Mouse (Mus musculus): Measurements from ENCODE around the gene Kcnk1.

The Kcnk1 gene

DNA sequence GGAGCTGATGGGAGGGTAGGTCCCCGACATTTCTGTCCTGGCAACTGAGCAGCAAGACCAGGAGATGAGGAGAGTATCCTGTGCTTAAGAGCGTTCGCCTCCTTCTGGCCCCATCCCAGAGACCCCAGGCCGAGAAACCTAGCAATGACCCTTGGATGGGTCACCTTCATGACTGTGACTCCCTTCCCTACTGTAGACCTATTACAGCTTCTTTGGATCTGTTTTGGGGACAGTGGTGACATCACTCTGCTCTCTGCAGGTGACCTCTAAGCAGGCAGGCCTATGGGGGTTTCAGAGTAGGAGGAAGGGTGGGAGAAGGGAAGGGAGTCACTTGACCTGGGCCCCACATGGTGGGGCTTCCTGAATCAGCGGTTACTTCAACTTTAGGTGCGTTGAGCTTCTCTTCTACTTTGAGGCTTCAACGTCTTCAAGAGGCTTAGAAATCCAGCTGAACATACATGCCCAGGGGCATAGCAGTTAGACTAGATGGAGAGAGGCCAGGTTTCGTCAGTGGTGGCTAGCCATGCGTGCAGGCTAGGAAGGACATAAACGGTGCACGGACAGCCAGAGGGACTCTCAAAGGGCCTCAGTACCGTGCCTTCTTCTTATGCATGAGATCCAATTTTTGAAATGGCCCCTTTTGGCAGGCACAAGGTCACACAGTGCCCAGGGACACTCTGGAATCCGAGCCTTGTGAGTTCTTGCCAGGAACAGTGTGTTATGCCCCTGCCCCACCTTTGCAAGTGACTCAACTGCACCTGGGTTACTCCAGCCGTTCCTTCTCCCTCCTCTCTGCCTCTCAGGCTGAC lies 1.3 kb downstream of the Kcnk1 start:
- DNase-seq (ENCODE audit: low read depth, low spot score) = no peak

DNA sequence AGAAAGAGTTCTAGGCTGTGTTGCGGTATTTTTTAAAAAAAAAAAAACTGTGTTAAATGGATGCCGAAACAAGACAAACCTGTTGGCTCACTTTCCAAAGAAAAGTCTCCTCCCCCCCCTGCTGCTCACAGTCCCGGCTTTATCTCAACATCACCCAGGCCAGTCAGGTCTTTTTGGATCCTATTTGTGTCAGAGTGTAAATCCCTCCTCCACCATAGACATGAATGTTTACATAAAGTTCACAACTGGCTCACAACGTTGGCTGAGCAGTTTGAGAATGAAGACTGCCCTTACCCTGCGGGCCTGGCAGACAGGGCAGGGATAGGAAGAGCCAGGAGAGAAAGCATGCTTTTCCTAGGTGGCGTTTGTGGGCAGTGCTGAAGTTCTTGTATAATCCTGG lies 2.0 kb downstream of the Kcnk1 start:
- no peak for DNase-seq (ENCODE audit: low read depth, low spot score)

- DNase-seq (ENCODE audit: low read depth, low spot score) = no peak
These were observed 2.6 kb downstream of the Kcnk1 start for GRCm38 (mm10) chr8:125997550-125997949.

DNA sequence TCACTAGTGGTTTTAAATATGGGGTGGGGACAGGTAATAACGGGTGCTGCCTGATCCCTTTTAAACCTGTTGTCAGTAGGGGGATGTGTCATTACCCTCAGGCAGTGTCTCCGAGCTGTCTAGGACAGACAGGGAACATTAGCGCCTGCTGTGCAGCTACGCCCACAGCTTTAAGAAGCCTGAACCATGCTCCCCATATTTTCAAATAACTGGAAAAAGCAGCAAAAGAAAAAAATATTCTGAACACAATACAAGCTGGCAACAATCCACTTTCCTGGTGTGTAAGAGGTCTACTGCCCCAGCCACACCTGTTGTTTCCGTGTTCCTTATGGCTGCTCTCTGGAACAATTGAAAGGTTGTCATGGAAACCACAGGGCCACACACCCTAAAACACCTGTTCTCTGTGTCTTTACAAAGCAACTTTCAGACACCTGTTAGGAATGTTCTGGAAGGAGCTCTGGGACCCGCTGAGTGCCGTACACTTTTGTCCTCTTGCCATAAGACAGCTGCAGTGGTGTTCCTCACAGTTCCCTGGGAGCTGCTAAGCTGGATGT lies 4.9 kb downstream of the Kcnk1 start:
- peak; percentile 28 for DNase-seq (ENCODE audit: low read depth, low spot score)

- no peak for DNase-seq (ENCODE audit: low read depth, low spot score)
These were observed 8.6 kb downstream of the Kcnk1 start for GRCm38 (mm10) chr8:126003546-126003945.

DNA sequence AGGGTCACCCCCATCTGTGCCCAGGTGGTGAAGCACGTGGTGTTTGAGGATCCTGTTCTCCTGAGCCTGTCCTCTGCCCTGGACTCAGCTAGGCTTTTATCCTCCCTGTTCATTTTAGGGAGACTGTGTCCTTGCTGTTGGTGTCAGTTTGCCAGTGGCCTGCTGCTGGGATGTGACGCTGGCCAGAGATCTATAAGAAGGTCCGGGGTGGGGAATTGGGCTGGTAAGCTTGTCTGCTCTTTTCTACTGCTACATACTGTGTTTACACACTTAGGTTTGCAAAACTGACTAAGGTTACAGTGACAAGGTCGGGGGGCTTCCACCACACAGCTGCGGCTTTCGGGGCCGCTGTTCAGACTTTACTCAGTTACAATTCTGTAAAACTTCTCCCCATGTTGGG lies 10.0 kb downstream of the Kcnk1 start:
- DNase-seq (ENCODE audit: low read depth, low spot score) = no peak

- no peak for DNase-seq (ENCODE audit: low read depth, low spot score)
These were observed 11.5 kb downstream of the Kcnk1 start for GRCm38 (mm10) chr8:126006310-126006990.

DNA sequence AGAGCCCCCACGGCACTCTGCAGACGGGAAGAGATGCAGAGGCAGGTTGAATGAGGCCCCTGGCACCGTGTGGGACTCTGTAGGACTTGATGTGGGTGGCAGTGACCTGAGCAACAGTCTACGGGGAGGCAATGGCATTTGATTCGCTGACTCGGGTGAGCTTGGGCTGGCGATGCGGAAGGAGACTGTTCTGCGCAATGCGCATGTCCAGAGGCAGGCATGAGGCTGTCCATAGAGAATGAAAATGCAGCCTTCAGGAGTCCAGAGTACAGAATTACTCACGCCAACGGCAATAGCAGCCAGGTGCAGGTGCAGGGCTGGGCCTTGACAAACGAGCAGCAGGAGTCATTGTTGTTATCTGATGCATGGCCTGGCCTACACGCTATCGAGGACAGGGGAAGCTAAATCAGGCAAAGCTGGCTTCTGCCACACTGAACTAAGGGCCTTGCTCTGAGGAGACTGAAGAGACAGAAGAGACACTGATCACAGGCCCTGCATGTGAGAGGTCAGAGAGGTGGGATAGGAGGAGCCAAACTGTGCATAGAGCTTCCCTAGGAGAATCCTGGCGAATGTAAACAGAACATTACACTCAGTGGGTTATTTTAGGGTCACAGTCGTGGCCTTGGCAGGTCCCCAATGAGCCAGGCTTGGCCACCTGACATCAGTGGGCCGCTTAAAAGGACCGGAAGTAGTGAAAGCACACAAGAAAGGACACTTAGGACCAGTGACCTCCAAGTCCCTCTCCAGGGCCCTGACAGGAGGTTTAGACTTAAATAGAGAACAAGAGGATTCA lies 12.8 kb downstream of the Kcnk1 start:
- DNase-seq (ENCODE audit: low read depth, low spot score) = no peak

DNA sequence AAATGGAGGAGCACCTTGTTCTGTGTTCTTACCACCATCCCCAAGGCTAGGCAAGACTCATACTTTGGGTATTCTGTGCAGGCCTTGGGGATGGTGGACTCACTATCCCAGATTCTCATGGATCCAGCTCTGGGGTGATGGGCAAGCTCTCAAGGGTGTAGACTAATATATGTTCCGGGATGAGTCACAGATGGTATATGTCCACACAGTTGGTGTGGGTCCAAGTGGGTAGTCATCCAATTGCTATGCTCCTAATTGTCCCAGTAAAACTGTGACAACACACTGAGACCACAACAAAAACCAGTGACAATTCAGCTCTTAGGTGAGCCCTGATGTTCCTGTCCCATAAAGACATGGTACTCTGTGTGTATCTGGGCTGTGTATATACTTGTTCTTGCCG lies 14.0 kb downstream of the Kcnk1 start:
- no peak for DNase-seq (ENCODE audit: low read depth, low spot score)

DNA sequence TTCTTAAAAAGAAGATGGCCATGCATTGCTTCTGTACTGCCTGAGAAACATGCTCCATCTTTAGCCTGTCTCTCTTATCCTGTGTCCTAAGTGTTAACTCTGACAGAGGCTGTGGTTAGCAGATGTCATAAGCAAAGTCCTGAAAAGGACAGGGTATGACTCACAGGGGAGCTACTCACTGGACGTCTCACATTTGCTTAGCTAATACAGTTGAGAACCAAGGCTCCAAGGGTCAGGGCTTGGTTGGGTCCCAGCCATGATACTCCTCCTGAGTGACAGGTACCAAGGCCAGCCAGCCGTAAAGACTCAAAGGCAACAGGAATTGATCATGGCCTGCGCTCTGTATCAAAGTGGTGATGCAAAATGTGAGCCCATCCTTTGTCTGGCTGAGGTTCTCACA lies 15.9 kb downstream of the Kcnk1 start:
- DNase-seq (ENCODE audit: low read depth, low spot score) = no peak

- no peak for DNase-seq (ENCODE audit: low read depth, low spot score)
These were observed 17.4 kb downstream of the Kcnk1 start for GRCm38 (mm10) chr8:126012334-126012733.

DNA sequence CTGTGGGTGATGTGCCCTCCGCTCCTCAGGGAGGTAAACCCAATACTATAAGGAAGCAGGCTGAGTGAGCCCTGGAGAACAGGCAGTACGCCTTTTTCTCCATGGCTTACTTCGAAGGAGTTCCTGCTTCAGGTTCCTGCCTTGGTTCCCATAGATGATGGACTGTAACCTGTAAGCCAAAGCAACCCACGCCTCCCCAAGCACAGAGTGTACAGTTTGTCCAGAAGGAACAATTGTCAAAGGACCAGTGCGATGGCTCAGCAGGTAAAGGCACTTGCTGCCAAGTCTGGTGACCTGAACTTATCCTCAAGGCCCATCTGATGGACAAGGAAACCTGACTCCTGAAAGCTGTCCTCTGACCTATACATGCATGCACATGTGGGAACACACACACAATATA lies 18.7 kb downstream of the Kcnk1 start:
- no peak for DNase-seq (ENCODE audit: low read depth, low spot score)

- no peak for DNase-seq (ENCODE audit: low read depth, low spot score)
These were observed 27.0 kb downstream of the Kcnk1 start for GRCm38 (mm10) chr8:126021932-126022331.

DNA sequence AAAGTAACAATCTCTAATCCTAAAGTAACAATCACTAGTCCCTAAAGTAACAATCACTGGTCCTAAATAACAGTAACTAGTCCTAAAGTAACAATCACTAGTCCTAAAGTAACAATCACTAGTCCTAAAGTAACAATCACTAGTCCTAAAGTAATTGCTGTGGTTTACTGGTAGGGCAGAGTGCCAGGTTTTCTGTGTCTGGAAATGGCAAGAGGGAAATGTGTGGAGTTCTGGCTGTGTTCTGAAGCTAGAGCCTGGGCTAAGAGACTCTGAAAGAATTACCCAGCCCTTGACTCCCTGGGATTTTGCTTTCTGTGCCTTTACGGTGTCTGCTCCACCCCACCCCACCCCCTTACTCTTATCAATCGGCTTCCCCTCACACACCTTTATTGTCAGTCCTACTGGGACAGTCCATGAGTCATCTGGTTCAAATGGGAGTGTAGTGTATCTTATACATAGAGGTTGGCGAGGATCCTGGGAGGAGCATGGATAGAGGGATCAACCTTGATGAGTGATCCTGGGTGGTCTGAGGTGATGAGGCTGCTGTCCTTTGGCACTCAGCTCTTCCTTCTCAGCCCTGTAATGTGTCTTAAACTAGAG lies 28.8 kb downstream of the Kcnk1 start:
- DNase-seq (ENCODE audit: low read depth, low spot score) = no peak

DNA sequence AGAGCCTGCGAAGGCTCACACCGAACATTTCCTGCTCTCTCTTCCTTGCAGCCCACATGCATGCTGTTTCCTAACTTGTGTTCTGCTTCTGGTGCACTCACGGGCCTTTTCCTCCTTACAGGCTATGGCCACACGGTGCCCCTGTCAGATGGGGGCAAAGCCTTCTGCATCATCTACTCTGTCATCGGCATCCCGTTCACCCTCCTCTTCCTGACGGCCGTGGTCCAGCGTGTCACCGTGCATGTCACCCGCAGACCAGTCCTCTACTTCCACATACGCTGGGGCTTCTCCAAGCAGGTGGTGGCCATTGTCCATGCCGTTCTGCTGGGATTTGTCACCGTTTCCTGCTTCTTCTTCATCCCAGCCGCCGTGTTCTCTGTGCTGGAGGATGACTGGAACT lies 29.9 kb downstream of the Kcnk1 start:
- no peak for DNase-seq (ENCODE audit: low read depth, low spot score)

- DNase-seq (ENCODE audit: low read depth, low spot score) = no peak
These were observed 31.2 kb downstream of the Kcnk1 start for GRCm38 (mm10) chr8:126026121-126026520.

DNA sequence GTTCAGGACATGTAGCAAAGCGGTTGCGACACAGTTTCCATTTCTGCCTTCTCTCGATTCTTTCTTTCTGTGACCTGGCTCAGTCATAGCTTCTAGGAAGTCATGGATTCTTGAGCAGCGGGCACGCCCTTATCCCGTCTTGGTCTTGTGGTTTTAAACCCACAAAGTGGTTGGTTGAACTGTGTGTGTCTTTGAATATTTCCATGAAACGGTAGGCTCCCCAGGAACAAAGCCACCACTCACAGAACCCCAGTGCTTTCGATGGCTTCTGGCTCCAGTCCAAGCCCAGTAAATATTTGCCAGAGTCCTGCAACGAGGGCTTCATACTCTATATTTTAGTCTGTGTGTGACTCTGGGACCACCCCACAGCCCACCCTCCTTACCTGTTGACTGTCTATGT lies 31.6 kb downstream of the Kcnk1 start:
- DNase-seq (ENCODE audit: low read depth, low spot score) = no peak

DNA sequence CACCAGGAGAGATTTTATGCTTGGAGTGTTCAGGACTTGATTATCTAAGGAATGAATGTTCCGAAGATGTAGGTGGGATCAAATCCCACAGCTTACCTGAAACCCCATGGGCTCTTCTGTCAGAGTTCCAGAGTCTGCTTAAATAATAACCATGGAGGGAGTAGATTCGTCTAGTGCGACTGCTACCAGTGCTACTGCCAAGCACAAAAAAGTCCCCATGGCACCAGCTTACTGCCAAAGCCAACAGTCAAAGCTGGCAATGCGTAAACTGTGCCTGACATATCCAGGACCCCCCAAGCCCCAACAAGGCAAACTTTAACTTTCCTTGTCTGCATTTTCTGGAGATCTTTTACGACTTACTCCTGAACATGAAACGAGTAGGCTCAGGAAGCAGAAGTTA lies 32.5 kb downstream of the Kcnk1 start:
- DNase-seq (ENCODE audit: low read depth, low spot score) = no peak

DNA sequence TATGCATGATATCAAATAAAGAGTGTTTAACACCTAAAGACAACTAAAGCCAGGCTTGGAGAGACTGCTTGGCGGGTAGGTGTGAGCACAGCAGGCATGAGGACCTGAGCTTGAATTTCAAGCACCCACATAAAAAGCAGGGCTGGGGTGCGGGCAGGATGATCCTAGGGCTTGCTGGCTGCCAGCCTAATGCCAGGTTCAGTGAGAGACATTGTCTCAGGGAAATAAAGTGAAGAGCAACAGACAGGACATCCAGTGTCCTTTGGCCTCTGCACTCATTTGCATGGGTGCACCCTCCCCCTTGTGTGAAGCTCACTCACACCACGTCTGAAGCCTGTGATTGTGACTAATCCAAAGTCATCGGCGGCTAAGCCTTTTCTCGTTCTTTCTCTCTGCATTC lies 34.0 kb downstream of the Kcnk1 start:
- DNase-seq (ENCODE audit: low read depth, low spot score) = no peak

DNA sequence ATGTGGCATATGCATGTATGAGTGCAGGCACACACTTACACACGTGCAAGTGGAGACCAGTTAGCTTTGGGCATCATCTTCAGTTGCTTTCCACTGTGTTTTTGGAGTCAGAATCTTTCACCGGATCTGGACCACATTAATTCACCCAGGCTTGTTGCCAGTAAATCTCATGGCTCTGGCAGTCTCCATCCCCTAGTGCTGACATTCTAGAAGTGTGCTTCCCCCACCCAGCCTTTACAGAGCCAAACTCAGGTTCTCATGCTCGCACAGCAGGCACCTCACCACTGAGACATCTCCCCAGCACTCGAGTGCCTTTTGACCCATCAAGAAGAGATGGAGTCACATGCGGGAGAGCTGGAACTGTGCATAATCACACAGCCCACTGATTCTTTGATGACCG lies 37.8 kb downstream of the Kcnk1 start:
- DNase-seq (ENCODE audit: low read depth, low spot score) = no peak

- DNase-seq (ENCODE audit: low read depth, low spot score) = no peak
These were observed 40.1 kb downstream of the Kcnk1 start for GRCm38 (mm10) chr8:126035046-126035445.

GRCm38 (mm10) chr8:126036340-126036739 lies 41.4 kb downstream of the Kcnk1 start:
- no peak for DNase-seq (ENCODE audit: low read depth, low spot score)
